Mouse (Mus musculus) heart, postnatal 0 days (tissue): ENCODE measurements around the gene Inpp5f. TPM values are rescaled to one million over a fixed set of nuclear protein-coding genes. Genes with fewer than 3 reads are reported as not detected.

Source experiments
- ATAC-seq: fragments of 200-750 bp; cut with Nextera tagmentation; 2 replicates; pipeline ENCODE4 v1.8.0; 2017; ENCODE audit warnings: low read depth, moderate number of reproducible peaks, moderate library complexity; ENCODE audit not compliant: insufficient read depth
- DNase-seq: peaks from one replicate; pipeline ENCODE4 v3.0.0-alpha.2; 2016; ENCODE audit warnings: low spot score
- H3K27ac ChIP-seq: fragments of 300-500 bp; sonication (generic); 2 replicates; pipeline ENCODE4 v1.5.1; 2014; ENCODE audit warnings: low read depth, mild to moderate bottlenecking
- H3K27me3 ChIP-seq: fragments of 300-500 bp; sonication (generic); 2 replicates; pipeline ENCODE4 v1.6.1; 2014; ENCODE audit warnings: low read length, mixed read lengths; ENCODE audit not compliant: control insufficient read depth, insufficient read depth
- H3K36me3 ChIP-seq: fragments of 300-500 bp; sonication (generic); replicated peaks from 2 replicates; pipeline ENCODE4 v1.6.1; 2014; ENCODE audit warnings: low read length, mixed read lengths; ENCODE audit not compliant: control insufficient read depth, insufficient read depth
- H3K4me1 ChIP-seq: fragments of 300-500 bp; sonication (generic); 2 replicates; pipeline ENCODE4 v1.6.1; 2014; ENCODE audit warnings: antibody characterized with exemption; ENCODE audit not compliant: control insufficient read depth, insufficient read depth
- H3K4me2 ChIP-seq: fragments of 300-500 bp; sonication (generic); 2 replicates; pipeline ENCODE4 v1.6.1; 2014; ENCODE audit warnings: low read depth, mild to moderate bottlenecking, low read length, moderate library complexity
- H3K4me3 ChIP-seq: fragments of 300-500 bp; sonication (generic); 2 replicates; pipeline ENCODE4 v1.5.1; 2014; ENCODE audit warnings: low read depth, low read length
- H3K9ac ChIP-seq: fragments of 300-500 bp; sonication (generic); replicated peaks from 2 replicates; pipeline ENCODE4 v1.6.1; 2014; ENCODE audit warnings: low read depth, low read length, mixed read lengths
- H3K9me3 ChIP-seq: fragments of 300-500 bp; sonication (generic); replicated peaks from 2 replicates; pipeline ENCODE4 v1.6.1; 2016; ENCODE audit warnings: low read length; ENCODE audit not compliant: control insufficient read depth
- CTCF ChIP-seq: IDR thresholded peaks from 2 replicates; pipeline ENCODE4 v1.5.1; 2016; ENCODE audit warnings: antibody characterized with exemption, control low read depth, low read depth
- EP300 ChIP-seq: IDR thresholded peaks from 2 replicates; pipeline ENCODE4 v1.6.1; 2016; ENCODE audit warnings: antibody characterized with exemption, low read depth
- WGBS: fragments of 180-500 bp; shearing (Covaris S2); extraction: QIAGEN DNeasy Blood & Tissue Kit; methylation state at CpG from one replicate; pipeline ENCODE4 v1.1.7; 2014; 5-methylcytosine and 5-hydroxymethylcytosine counted together
- polyA plus RNA-seq: library from polyadenylated mRNA; unstranded; fragments of >200 nt; fragmentation: Nextera tagmentation; extraction: Ambion mirVana; gene quantifications from 2 replicates; pipeline ENCODE4 v1.2.1, GENCODE M21; 2015
- total RNA-seq: library from RNA; depleted of rRNA; stranded (reverse); fragments of >200 nt; gene quantifications from 2 replicates; pipeline ENCODE4 v1.2.3, GENCODE M21; 2014; ENCODE audit warnings: low replicate concordance

Gene Inpp5f
- total and polyA plus RNA-seq, 2 experiments from 2014 or later: 4.8 to 5.3 TPM

- peak overlapping the region; percentile 71 for H3K4me3 ChIP-seq
- WGBS: 78% methylated on average over 12 of the region's 12 CpGs
- TF ChIP-seq EP300 (no peak), CTCF (no peak)
- ATAC-seq: no peak
- no peak for DNase-seq
- H3K9ac ChIP-seq: no peak overlapping the region
- no peak overlapping the region for H3K27ac ChIP-seq
- H3K9me3 ChIP-seq: no peaks in the 10 kb centered on the region
- H3K27me3 ChIP-seq: no peaks in the 10 kb centered on the region
- no peaks in the 10 kb centered on the region for H3K4me1 ChIP-seq
- no peaks in the 10 kb centered on the region for H3K36me3 ChIP-seq
- peak overlapping the region; percentile 92; the same call in 1 of the 2 replicates for H3K4me2 ChIP-seq
These were observed 1.5 kb downstream of the Inpp5f start for GRCm38 (mm10) chr7:128612521-128613181.

DNA sequence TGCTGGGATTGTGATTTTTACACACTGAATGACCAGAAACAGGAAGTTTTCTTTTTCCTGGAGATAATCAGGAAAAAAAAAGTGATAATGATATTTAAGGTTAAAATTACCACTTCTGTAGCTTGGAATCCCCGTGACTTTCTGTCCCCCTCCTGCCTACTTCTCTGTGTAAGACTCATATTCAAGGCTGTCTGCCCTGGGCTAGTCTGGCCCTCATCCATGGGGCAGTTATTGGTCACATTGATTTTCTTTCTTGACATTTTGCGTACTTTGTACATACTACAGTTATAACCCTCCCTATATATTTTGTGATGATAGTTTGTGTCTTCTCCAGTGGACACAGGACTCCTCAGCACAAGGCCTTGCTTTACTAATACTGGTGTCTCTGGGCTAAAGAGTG, 2.5 kb downstream of the Inpp5f start:
- ATAC-seq: no peak
- no peaks in the 10 kb centered on the region for H3K27me3 ChIP-seq

GRCm38 (mm10) chr7:128617587-128617986, 6.5 kb downstream of the Inpp5f start:
- Histone ChIP-seq H3K4me3 (no peak overlapping the region), H3K27me3 (no peaks in the 10 kb centered on the region), H3K9ac (no peak overlapping the region), H3K9me3 (no peaks in the 10 kb centered on the region), H3K27ac (no peak overlapping the region), H3K4me1 (no peaks in the 10 kb centered on the region), H3K36me3 (no peaks in the 10 kb centered on the region), H3K4me2 (no peak overlapping the region)
- 97% methylated on average over 1 of the region's 1 CpGs for WGBS
- no peak for ATAC-seq
- TF ChIP-seq CTCF: no peak
- no peak for TF ChIP-seq EP300
- no peak for DNase-seq

More for the DNA sequence above, 2.5 kb downstream of the Inpp5f start:
- no peaks in the 10 kb centered on the region for H3K36me3 ChIP-seq
- H3K27ac ChIP-seq: no peak overlapping the region
- H3K4me3 ChIP-seq: no peak overlapping the region
- no peak for DNase-seq
- no peaks in the 10 kb centered on the region for H3K9me3 ChIP-seq
- H3K4me2 ChIP-seq: no peak overlapping the region
- no peak overlapping the region for H3K9ac ChIP-seq
- no peak for TF ChIP-seq CTCF
- no peak for TF ChIP-seq EP300
- no peaks in the 10 kb centered on the region for H3K4me1 ChIP-seq
- WGBS: 73% methylated on average over 2 of the region's 2 CpGs

DNA sequence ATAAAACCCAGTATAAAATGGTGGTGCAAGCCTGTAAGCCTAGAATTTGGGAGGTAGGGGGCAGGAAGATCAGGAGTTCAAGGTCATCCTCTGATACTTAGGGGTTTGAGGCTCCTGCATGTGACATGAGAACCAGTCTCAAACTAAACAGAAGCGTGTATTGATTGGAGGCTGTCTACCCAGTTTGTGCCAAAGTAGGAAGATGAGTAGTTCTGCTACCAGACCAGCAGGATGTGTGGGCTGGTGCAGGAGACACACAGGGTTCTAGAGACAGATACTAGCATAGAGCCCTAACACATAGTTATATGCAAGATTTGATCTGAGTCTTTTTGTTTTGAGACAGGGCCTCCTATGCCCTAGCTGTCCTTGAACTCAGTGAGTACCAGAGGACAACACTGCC, 9.1 kb downstream of the Inpp5f start:
- no peak overlapping the region for H3K4me2 ChIP-seq
- H3K36me3 ChIP-seq: no peaks in the 10 kb centered on the region
- no peak for TF ChIP-seq CTCF
- TF ChIP-seq EP300: no peak
- H3K4me1 ChIP-seq: no peaks in the 10 kb centered on the region
- H3K9me3 ChIP-seq: no peaks in the 10 kb centered on the region
- no peak overlapping the region for H3K9ac ChIP-seq
- no peak overlapping the region for H3K4me3 ChIP-seq
- no peaks in the 10 kb centered on the region for H3K27me3 ChIP-seq
- no peak overlapping the region for H3K27ac ChIP-seq
- DNase-seq: no peak
- ATAC-seq: no peak
- 100% methylated on average over 1 of the region's 1 CpGs for WGBS

DNA sequence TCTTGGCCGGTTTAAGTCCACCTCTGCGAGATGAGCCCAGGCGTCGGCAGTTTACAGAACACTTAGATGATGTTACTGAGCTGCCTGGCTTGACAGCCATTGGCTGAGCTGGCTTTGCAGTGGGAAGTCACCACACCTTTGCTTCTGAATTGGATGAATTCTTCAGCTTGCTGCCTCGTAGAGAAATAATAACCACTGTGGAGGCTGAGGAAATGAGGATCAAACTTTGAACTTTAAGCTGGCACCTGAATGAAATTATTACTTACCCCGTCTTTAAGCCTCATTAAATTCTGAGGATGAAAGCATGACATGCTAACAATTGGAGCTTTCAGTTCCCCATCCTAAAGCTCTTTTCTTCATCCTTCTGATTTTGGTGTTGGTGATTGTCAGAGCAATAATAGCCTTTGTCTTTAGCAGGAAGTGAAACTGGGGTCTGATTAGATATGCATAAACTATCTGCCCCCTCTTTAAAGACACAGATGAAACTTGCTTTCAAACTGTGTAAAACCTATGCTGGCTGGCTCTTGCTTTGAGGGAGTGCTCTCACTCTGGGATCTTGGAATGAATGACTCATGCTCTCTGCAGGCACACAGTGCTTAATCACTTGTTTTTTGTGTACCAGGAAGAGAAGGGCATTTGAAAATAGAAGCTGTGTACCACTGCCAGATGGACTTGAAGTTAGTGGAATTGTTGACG, 11.3 kb downstream of the Inpp5f start:
- Histone ChIP-seq H3K9me3 (no peaks in the 10 kb centered on the region), H3K27me3 (no peaks in the 10 kb centered on the region), H3K9ac (no peak overlapping the region), H3K4me3 (no peak overlapping the region), H3K36me3 (no peaks in the 10 kb centered on the region), H3K4me1 (no peaks in the 10 kb centered on the region), H3K27ac (peak overlapping the region; percentile 50), H3K4me2 (no peak overlapping the region)
- 41% methylated on average over 7 of the region's 7 CpGs for WGBS
- peak; percentile 72 for DNase-seq
- ATAC-seq: peak; percentile 79
- TF ChIP-seq CTCF (no peak), EP300 (no peak)

DNA sequence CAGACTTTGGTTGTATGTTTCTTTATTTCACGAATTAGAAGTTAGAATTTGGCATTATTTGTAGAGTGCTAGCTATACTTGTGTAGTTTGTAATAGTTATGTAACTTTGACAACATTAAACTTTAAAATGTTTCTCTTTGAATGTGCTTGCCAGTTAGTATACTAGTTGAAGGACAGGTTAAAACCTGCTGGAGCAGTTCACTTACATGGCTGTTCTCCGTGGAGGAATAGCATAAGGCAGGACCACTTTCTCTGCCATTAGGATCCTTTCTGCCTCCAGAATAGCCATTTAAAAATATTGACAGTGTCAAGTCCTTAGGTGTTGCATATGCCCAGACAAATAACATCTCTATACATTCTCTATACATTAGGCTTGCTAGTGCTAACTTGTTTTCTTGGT, 11.9 kb downstream of the Inpp5f start:
- H3K27me3 ChIP-seq: no peaks in the 10 kb centered on the region
- 51% methylated on average over 2 of the region's 2 CpGs for whole genome bisulfite sequencing
- ATAC-seq (no peak), DNase-seq (no peak)
- TF ChIP-seq CTCF (no peak), EP300 (no peak)
- peak overlapping the region; percentile 50 for H3K27ac ChIP-seq
- H3K4me2 ChIP-seq: no peak overlapping the region
- H3K36me3 ChIP-seq: no peaks in the 10 kb centered on the region
- no peak overlapping the region for H3K4me3 ChIP-seq
- no peaks in the 10 kb centered on the region for H3K9me3 ChIP-seq
- no peak overlapping the region for H3K9ac ChIP-seq
- H3K4me1 ChIP-seq: no peaks in the 10 kb centered on the region
